Mouse (Mus musculus): ENCODE measurements around the gene Hs3st1. TPM values are rescaled to one million over a fixed set of nuclear protein-coding genes. Genes with fewer than 3 reads are reported as not detected.

The Hs3st1 gene
- polyA plus RNA-seq, 1 experiment from 2014 or later, result 16.2 TPM

DNA sequence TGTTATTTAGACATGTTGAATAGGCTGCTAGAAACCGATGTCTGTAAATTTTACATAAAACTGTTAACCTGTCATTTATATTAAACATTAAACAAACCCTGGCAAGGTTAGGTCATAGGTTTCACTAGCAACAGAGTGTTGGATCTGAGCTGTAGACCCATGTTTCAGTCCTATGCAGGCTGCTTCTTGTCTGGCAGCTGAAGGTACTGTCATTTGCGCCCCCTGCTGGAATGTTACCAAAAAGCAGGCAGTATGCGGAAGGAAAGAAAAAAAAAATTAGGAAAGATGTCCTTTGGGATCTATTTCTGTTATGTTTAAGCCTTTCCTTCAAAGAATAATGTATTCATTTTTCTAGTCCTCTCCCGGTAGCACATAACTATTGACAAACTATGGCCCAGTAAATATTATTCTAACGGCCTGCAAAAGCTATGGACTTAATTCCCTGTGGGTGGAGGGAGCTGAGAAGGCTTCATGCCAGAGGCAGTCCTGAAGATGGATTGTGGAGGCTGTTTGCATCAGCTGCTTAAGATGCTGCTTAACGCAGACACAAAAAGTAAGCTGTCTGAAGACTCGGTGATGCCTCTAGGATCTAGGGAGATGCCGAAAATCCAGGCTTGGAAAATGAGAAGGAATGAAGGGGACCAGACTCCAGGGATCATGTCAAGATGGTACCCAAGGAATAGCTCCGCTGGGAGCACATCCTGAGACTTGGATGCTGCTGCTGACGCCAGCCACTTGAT lies 115.7 kb downstream of the Hs3st1 start:
- Histone ChIP-seq H3K27ac (no peak overlapping the region), H3K36me3 (no peaks in the 10 kb centered on the region), H3K27me3 (peaks cover 26% of the 10 kb centered on the region), H3K9ac (no peak overlapping the region), H3K4me2 (no peak overlapping the region), H3K9me3 (no peaks in the 10 kb centered on the region), H3K4me1 (peaks cover 11% of the 10 kb centered on the region; the same call in 1 of the 2 replicates), H3K4me3 (no peak overlapping the region)
- ATAC-seq (ENCODE audit: insufficient number of reproducible peaks, insufficient read depth, low FRiP score, low TSS enrichment, low read depth), result no peak
- WGBS, result 47% methylated on average over 10 of the region's 10 CpGs

GRCm38 (mm10) chr5:39638926-39639325 lies 116.3 kb downstream of the Hs3st1 start:
- 84% methylated on average over 5 of the region's 5 CpGs for WGBS
- Histone ChIP-seq H3K27ac (no peak overlapping the region), H3K36me3 (no peaks in the 10 kb centered on the region), H3K4me3 (no peak overlapping the region), H3K27me3 (peaks cover 22% of the 10 kb centered on the region), H3K4me2 (no peak overlapping the region), H3K4me1 (peaks cover 10% of the 10 kb centered on the region; the same call in 1 of the 2 replicates), H3K9ac (no peak overlapping the region), H3K9me3 (no peaks in the 10 kb centered on the region)
- ATAC-seq (ENCODE audit: insufficient number of reproducible peaks, insufficient read depth, low FRiP score, low TSS enrichment, low read depth), result no peak

- ATAC-seq (ENCODE audit: insufficient number of reproducible peaks, insufficient read depth, low FRiP score, low TSS enrichment, low read depth), result no peak
- no peaks in the 10 kb centered on the region for H3K36me3 ChIP-seq
- 75% methylated on average over 6 of the region's 6 CpGs for WGBS
- no peak overlapping the region for H3K4me3 ChIP-seq
- H3K4me1 ChIP-seq, result peaks cover 1% of the 10 kb centered on the region; the same call in 1 of the 2 replicates
- no peak overlapping the region for H3K27ac ChIP-seq
- no peak overlapping the region for H3K4me2 ChIP-seq
- no peak overlapping the region for H3K9ac ChIP-seq
- H3K27me3 ChIP-seq, result peaks cover 13% of the 10 kb centered on the region
- no peaks in the 10 kb centered on the region for H3K9me3 ChIP-seq
Observed at GRCm38 (mm10) chr5:39637874-39638273, 117.4 kb downstream of the Hs3st1 start.

- Histone ChIP-seq H3K4me1 (no peaks in the 10 kb centered on the region), H3K9me3 (no peaks in the 10 kb centered on the region), H3K27me3 (no peaks in the 10 kb centered on the region), H3K36me3 (no peaks in the 10 kb centered on the region), H3K4me2 (no peak overlapping the region), H3K9ac (no peak overlapping the region), H3K27ac (no peak overlapping the region), H3K4me3 (no peak overlapping the region)
- 80% methylated on average over 3 of the region's 3 CpGs for WGBS
- ATAC-seq (ENCODE audit: insufficient number of reproducible peaks, insufficient read depth, low FRiP score, low TSS enrichment, low read depth), result no peak
Observed at GRCm38 (mm10) chr5:39636090-39636489, 119.2 kb downstream of the Hs3st1 start.

DNA sequence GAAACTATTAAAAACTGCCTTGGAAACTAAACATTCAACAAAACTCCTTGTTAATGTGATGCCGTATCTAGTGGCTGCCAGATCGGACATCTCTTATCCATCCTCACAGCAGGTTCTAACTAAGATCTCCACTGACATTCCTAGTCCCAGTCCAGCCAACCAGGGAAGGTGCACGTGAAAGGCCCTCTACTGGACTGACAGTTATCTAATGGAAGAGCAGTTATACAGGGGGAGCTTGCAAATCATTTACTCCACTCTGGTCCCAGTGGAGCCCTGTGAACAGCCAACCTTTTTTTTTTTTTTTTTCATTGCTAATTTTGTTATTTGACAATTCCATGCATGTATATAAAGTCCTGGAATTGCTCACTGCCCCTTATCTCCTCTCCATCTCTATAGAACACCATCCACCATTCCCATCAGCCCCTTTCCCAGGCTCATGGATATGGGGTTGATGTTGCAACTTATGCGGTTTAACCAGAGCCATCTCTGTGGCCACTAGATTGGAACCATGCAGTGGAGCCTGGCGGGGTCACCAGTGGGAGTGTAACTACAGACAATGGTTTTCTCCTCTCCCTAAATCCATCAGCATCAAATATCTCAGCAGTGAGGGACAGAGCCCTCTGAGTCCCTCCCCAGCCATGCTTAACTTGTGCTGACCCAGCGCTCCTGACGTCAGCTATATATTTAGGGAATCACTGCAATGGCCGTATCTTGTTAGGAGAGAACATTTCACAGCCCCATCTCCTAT lies 120.8 kb downstream of the Hs3st1 start:
- Histone ChIP-seq H3K4me1 (no peaks in the 10 kb centered on the region), H3K27ac (no peak overlapping the region), H3K4me2 (no peak overlapping the region), H3K36me3 (no peaks in the 10 kb centered on the region), H3K9ac (no peak overlapping the region), H3K27me3 (no peaks in the 10 kb centered on the region), H3K9me3 (no peaks in the 10 kb centered on the region), H3K4me3 (no peak overlapping the region)
- ATAC-seq (ENCODE audit: insufficient number of reproducible peaks, insufficient read depth, low FRiP score, low TSS enrichment, low read depth), result no peak
- WGBS, result 84% methylated on average over 8 of the region's 8 CpGs

DNA sequence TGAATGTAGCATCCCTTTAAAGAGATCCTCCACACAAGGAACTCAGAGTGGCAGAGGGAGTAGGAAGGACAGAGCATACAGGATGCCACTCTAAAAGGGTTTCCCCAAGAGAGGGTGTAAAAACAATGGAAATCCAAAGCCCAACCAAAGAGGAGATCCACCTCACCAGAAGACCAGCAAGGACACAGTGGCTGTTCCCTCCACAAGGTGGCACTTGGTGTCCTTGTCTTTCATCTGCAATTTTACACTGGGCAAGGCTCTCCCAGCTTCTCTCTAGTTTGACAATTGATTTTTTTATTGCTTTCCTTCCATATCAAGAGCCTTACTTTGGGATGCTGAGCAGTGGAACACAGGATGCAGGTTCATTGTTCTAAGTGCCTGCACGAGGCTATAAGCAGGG lies 122.1 kb downstream of the Hs3st1 start:
- Histone ChIP-seq H3K4me2 (no peak overlapping the region), H3K4me1 (no peaks in the 10 kb centered on the region), H3K27ac (no peak overlapping the region), H3K27me3 (no peaks in the 10 kb centered on the region), H3K9me3 (no peaks in the 10 kb centered on the region), H3K9ac (no peak overlapping the region), H3K4me3 (no peak overlapping the region), H3K36me3 (no peaks in the 10 kb centered on the region)
- ATAC-seq (ENCODE audit: insufficient number of reproducible peaks, insufficient read depth, low FRiP score, low TSS enrichment, low read depth), result no peak
- 61% methylated on average over 1 of the region's 1 CpGs for WGBS

DNA sequence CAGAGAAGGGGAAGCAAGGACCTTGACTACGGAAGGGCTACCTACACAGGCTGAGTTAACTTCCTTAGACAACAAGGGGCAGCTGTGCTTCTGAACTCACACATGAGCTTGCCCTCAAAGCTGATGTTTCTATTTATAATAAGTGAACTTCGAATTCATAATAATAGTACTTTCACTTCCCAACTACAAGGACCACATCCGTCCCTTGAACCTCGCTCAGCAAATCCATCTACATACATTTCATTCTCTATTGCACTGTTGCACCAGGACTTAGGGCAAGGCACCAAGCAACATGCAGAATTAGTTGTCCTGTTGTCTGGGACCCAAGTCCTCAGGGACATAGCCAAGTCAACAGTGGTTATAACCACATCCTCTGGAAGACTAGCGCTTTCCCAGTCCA lies 124.4 kb downstream of the Hs3st1 start:
- Histone ChIP-seq H3K9me3 (no peaks in the 10 kb centered on the region), H3K27ac (no peak overlapping the region), H3K27me3 (no peaks in the 10 kb centered on the region), H3K4me1 (no peaks in the 10 kb centered on the region), H3K4me2 (no peak overlapping the region), H3K9ac (no peak overlapping the region), H3K36me3 (no peaks in the 10 kb centered on the region), H3K4me3 (no peak overlapping the region)
- ATAC-seq (ENCODE audit: insufficient number of reproducible peaks, insufficient read depth, low FRiP score, low TSS enrichment, low read depth), result no peak
- 96% methylated on average over 5 of the region's 5 CpGs for WGBS

DNA sequence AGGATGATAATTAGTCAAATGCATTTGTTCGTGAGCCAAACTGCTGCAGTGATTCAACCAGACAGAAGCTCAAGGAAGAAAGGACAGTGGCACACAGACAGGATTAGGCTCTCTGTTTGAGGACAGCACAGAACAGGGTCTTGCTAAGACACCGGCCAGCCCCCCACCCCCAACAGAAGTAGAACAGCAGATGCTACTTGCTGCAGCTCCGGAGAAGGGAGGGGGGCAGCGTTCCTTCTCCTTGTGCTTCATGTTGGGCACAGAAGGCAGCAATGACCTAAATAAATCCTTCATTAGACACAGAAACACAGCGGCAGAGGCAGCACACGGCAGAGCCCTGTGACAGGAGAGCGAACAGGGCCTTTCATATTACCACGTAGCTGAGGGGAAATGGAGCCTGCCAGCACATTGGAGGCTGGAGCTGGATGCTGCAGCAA lies 130.2 kb downstream of the Hs3st1 start:
- Histone ChIP-seq H3K27ac (no peak overlapping the region), H3K4me3 (no peak overlapping the region), H3K4me1 (peaks cover 23% of the 10 kb centered on the region), H3K36me3 (no peaks in the 10 kb centered on the region), H3K9me3 (no peaks in the 10 kb centered on the region), H3K27me3 (no peaks in the 10 kb centered on the region), H3K9ac (no peak overlapping the region), H3K4me2 (no peak overlapping the region)
- no peak for ATAC-seq (ENCODE audit: insufficient number of reproducible peaks, insufficient read depth, low FRiP score, low TSS enrichment, low read depth)
- 56% methylated on average over 8 of the region's 8 CpGs for WGBS

GRCm38 (mm10) chr5:39624218-39624590 lies 131.1 kb downstream of the Hs3st1 start:
- Histone ChIP-seq H3K4me1 (peaks cover 23% of the 10 kb centered on the region), H3K4me2 (no peak overlapping the region), H3K9me3 (no peaks in the 10 kb centered on the region), H3K27me3 (no peaks in the 10 kb centered on the region), H3K27ac (no peak overlapping the region), H3K36me3 (no peaks in the 10 kb centered on the region), H3K9ac (no peak overlapping the region), H3K4me3 (no peak overlapping the region)
- WGBS, result 78% methylated on average over 4 of the region's 4 CpGs
- ATAC-seq (ENCODE audit: insufficient number of reproducible peaks, insufficient read depth, low FRiP score, low TSS enrichment, low read depth), result no peak

DNA sequence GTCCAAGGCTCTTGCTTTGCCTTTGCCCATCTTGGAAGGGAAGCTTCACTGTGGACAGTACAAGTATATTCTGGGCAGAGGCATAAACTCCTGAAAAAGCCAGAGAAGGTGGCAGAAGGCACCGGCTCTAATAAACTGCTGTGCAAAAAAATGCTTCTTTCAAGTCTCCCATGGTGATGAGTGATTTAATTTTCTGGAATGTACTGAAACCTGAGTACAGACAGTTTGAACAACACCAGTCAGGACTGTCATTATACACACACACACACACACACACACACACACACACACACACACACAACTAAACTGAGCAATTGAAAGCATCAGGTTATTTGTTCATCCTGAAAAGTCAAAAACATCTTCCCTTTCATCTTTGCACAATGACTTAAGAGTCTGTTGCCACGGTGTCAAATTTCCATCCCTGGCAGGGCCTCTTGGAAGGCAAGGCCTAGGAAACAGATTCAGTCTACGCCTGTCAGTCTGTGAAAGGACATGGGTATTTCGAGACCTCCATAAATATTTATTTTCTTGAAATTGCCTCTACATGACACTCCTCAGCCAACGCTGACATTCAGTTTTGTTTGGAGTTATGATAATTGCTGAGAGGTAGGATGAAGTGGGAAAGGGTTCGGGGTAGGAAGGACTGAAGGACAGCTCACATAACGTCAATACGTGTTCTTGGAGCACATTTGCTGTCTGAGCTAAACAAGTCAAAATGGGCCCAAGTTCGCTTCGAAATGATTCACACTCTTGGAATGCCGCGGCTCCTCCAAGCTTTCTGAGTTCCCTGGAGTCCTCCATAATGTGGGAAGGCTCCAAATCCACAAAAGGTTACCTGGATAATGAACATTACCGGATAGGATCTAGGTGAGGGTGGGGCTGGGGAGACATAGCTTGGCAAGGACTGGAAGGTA lies 131.7 kb downstream of the Hs3st1 start:
- ATAC-seq (ENCODE audit: insufficient number of reproducible peaks, insufficient read depth, low FRiP score, low TSS enrichment, low read depth), result 0 out of 2 replicates have a peak, but pooled peaks have one; percentile 23
- H3K9me3 ChIP-seq, result no peaks in the 10 kb centered on the region
- H3K27me3 ChIP-seq, result no peaks in the 10 kb centered on the region
- 56% methylated on average over 13 of the region's 13 CpGs for WGBS
- H3K4me2 ChIP-seq, result no peak overlapping the region
- H3K4me1 ChIP-seq, result peaks cover 23% of the 10 kb centered on the region
- no peak overlapping the region for H3K27ac ChIP-seq
- H3K4me3 ChIP-seq, result no peak overlapping the region
- no peak overlapping the region for H3K9ac ChIP-seq
- no peaks in the 10 kb centered on the region for H3K36me3 ChIP-seq

GRCm38 (mm10) chr5:39620206-39620866 lies 134.9 kb downstream of the Hs3st1 start:
- H3K36me3 ChIP-seq, result no peaks in the 10 kb centered on the region
- H3K27me3 ChIP-seq, result no peaks in the 10 kb centered on the region
- H3K27ac ChIP-seq, result no peak overlapping the region
- WGBS, result 71% methylated on average over 3 of the region's 3 CpGs
- H3K4me3 ChIP-seq, result no peak overlapping the region
- H3K4me1 ChIP-seq, result peaks cover 20% of the 10 kb centered on the region
- H3K4me2 ChIP-seq, result no peak overlapping the region
- no peak for ATAC-seq (ENCODE audit: insufficient number of reproducible peaks, insufficient read depth, low FRiP score, low TSS enrichment, low read depth)
- H3K9ac ChIP-seq, result no peak overlapping the region
- no peaks in the 10 kb centered on the region for H3K9me3 ChIP-seq
